Mouse (Mus musculus) neural tube, embryonic 13.5 days (tissue): ENCODE results near the gene Zfp275. TPM values are rescaled to one million over a fixed set of nuclear protein-coding genes. Genes with fewer than 3 reads are reported as not detected.
"Not testable (repeated sequence)": the region's sequence is repeated elsewhere in the genome, so short reads cannot be mapped to it uniquely, and the experiment has no call there.

Source experiments
- ATAC-seq: fragments of 200-750 bp; cut with Nextera tagmentation; 2 replicates; pipeline ENCODE4 v1.8.0; 2017; ENCODE audit warnings: low read depth, mild to moderate bottlenecking, moderate TSS enrichment, moderate library complexity
- H3K27ac ChIP-seq: fragments of 300-500 bp; sonication (generic); replicated peaks from 2 replicates; pipeline ENCODE4 v1.5.1; 2015; ENCODE audit warnings: moderate library complexity, mild to moderate bottlenecking, inconsistent platforms
- H3K27me3 ChIP-seq: fragments of 300-500 bp; sonication (generic); 2 replicates; pipeline ENCODE4 v1.6.1; 2015; ENCODE audit warnings: mild to moderate bottlenecking, inconsistent platforms
- H3K36me3 ChIP-seq: fragments of 300-500 bp; sonication (generic); 2 replicates; pipeline ENCODE4 v1.6.1; 2015; ENCODE audit warnings: mild to moderate bottlenecking, inconsistent platforms
- H3K4me1 ChIP-seq: fragments of 300-500 bp; sonication (generic); replicated peaks from 2 replicates; pipeline ENCODE4 v1.6.1; 2015; ENCODE audit warnings: inconsistent platforms
- H3K4me2 ChIP-seq: fragments of 300-500 bp; sonication (generic); 2 replicates; pipeline ENCODE4 v1.6.1; 2015; ENCODE audit warnings: inconsistent platforms, mild to moderate bottlenecking, moderate library complexity
- H3K4me3 ChIP-seq: fragments of 300-500 bp; sonication (generic); 2 replicates; pipeline ENCODE4 v1.5.1; 2015; ENCODE audit warnings: mild to moderate bottlenecking, inconsistent platforms
- H3K9ac ChIP-seq: fragments of 300-500 bp; sonication (generic); 2 replicates; pipeline ENCODE4 v1.6.1; 2015; ENCODE audit warnings: moderate library complexity, mild to moderate bottlenecking, inconsistent platforms
- H3K9me3 ChIP-seq: fragments of 300-500 bp; sonication (generic); 2 replicates; pipeline ENCODE4 v1.6.1; 2016; ENCODE audit warnings: inconsistent platforms
- WGBS: fragments of 180-500 bp; shearing (Covaris S2); methylation state at CpG from one replicate; pipeline ENCODE4 v1.1.7; 2015; 5-methylcytosine and 5-hydroxymethylcytosine counted together
- polyA plus RNA-seq: library from polyadenylated mRNA; unstranded; fragments of >200 nt; fragmentation: Nextera tagmentation; extraction: Ambion mirVana; gene quantifications from 2 replicates; pipeline ENCODE4 v1.2.1, GENCODE M21; 2015

Zfp275 gene
- polyA plus RNA-seq, result 10.6 and 11.0 TPM in 2 replicates

DNA sequence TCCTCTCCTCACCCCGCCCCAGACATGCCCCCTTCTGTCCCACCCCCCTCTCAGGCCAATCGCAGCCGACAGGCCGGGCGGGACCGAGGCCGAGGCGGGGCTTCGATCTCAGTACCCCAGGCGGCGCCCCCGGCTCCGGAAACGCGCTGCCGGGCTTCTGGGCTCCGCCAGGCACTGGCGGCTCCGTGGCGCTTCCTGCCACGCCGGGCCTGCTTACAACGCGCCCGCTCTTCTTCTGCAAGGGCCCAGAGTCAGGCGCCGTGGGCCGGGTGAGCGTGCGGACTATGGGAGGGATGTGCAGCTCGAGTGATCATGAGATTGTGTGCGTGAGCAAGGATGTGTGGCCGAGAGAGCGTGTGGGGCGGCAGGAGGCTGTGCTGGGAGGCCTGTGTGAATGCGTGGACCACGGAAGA is at the start of gene Zfp275:
Zfp275 (plus strand) TSS at position 139 of the 413 bp plus-strand sequence.
- peak; percentile 95 for ATAC-seq
- no peaks in the 10 kb centered on the region for H3K9me3 ChIP-seq
- peaks cover 13% of the 10 kb centered on the region for H3K4me1 ChIP-seq
- H3K36me3 ChIP-seq, result no peaks in the 10 kb centered on the region
- peak within 1 kb of the TSS; percentile 80 for H3K9ac ChIP-seq
- no peaks in the 10 kb centered on the region for H3K27me3 ChIP-seq
- H3K27ac ChIP-seq, result peak within 1 kb of the TSS; percentile 75
- H3K4me2 ChIP-seq, result peak within 1 kb of the TSS; percentile 62
- whole genome bisulfite sequencing, result 17% methylated on average over 37 of the region's 37 CpGs
- H3K4me3 ChIP-seq, result peak within 1 kb of the TSS; percentile 55

DNA sequence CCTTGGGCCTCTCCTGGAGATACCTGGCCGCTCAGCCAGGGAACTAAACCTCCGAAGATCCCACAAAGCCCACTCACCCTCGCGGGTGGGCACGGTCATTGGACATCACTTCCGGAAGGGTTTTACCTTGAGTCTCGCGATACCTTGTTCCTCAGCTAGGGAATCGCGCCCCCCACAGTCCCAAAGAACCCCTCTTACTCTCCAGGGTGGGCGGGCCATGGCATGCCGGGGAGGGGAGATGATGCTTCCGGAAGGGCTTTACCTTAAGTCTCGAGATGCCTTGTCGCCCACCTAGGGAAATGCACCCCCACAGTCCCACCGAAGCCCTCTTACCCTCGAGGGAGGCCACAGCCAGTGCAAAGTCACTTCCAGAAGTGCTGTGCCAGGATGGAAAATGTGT is 49.5 kb upstream of the Zfp275 start, which contains the start of the genes Xlr5a and Xlr5c:
Xlr5a (minus strand) TSS at position 101 of the 400 bp plus-strand sequence.
Xlr5c (minus strand) TSS at position 101 of the 400 bp plus-strand sequence.
- not testable (repeated sequence) for H3K36me3 ChIP-seq, H3K27me3 ChIP-seq, H3K4me1 ChIP-seq, H3K4me2 ChIP-seq, H3K4me3 ChIP-seq, H3K9ac ChIP-seq, H3K9me3 ChIP-seq, H3K27ac ChIP-seq, ATAC-seq
- 91% methylated on average over 15 of the region's 17 CpGs for WGBS

GRCm38 (mm10) chrX:73295745-73296144 is 46.7 kb upstream of the Zfp275 start:
- not testable (repeated sequence) for ATAC-seq, H3K9me3 ChIP-seq, H3K27ac ChIP-seq, H3K4me3 ChIP-seq, H3K27me3 ChIP-seq, H3K36me3 ChIP-seq, H3K4me1 ChIP-seq, H3K9ac ChIP-seq, H3K4me2 ChIP-seq
- 72% methylated on average over 10 of the region's 10 CpGs for WGBS

DNA sequence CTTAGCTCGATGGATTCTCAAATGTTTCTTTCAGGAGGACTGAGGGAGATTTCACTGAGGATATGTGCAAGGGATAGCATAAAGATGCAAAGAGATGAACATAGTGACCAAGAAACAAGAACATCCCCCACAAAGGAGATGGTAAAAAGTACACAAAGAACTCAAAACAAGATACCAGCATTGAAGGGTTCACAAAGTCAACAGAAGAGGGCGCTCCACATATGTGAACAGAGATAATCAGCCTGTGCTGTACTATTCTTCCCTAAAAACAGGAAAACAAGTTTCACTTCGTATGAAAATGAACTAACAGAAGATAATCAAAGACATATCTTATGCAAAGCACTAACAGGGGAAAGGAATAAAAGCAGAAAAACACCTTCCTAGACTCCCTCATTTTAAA is 29.9 kb upstream of the Zfp275 start:
- Histone ChIP-seq H3K4me3 (no peak overlapping the region), H3K27ac (no peak overlapping the region), H3K9me3 (no peaks in the 10 kb centered on the region), H3K36me3 (no peaks in the 10 kb centered on the region), H3K27me3 (no peaks in the 10 kb centered on the region), H3K4me2 (no peak overlapping the region), H3K4me1 (no peaks in the 10 kb centered on the region), H3K9ac (no peak overlapping the region)
- no peak for ATAC-seq
- 42% methylated on average over 3 of the region's 3 CpGs for WGBS

- Histone ChIP-seq H3K9me3 (no peaks in the 10 kb centered on the region), H3K4me1 (no peaks in the 10 kb centered on the region), H3K9ac (no peak overlapping the region), H3K36me3 (no peaks in the 10 kb centered on the region), H3K27me3 (no peaks in the 10 kb centered on the region), H3K4me3 (no peak overlapping the region), H3K27ac (no peak overlapping the region), H3K4me2 (no peak overlapping the region)
- ATAC-seq, result no peak
- 78% methylated on average over 3 of the region's 3 CpGs for WGBS
These were observed 21.4 kb upstream of the Zfp275 start for GRCm38 (mm10) chrX:73321029-73321428.

DNA sequence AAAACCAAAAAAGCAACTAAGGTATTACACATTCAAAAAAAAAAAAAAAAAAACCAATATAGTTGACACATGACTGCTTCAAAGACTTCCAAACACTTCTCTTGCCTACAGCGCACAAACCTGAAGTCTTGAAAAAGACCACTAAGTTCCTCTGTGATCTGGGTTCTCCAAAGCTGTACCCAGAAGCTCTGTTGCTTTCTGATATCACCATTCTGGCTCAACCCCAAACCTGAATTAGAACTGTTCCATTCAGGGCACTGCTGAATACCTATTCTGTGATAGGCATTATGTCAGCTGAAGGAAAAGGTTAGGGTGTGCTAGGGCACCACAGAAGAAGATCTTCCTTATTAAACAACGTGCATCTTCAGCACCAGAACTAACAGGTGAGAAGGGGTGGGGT is 15.2 kb upstream of the Zfp275 start:
- WGBS, result 70% methylated on average over 2 of the region's 2 CpGs
- no peak for ATAC-seq
- H3K36me3 ChIP-seq, result no peaks in the 10 kb centered on the region
- H3K4me3 ChIP-seq, result no peak overlapping the region
- no peaks in the 10 kb centered on the region for H3K27me3 ChIP-seq
- H3K9me3 ChIP-seq, result no peaks in the 10 kb centered on the region
- H3K4me2 ChIP-seq, result no peak overlapping the region
- H3K27ac ChIP-seq, result no peak overlapping the region
- H3K9ac ChIP-seq, result no peak overlapping the region
- H3K4me1 ChIP-seq, result no peaks in the 10 kb centered on the region

GRCm38 (mm10) chrX:73333548-73333947 is 8.9 kb upstream of the Zfp275 start:
- Histone ChIP-seq H3K27me3 (no peaks in the 10 kb centered on the region), H3K4me3 (no peak overlapping the region), H3K9me3 (no peaks in the 10 kb centered on the region), H3K9ac (no peak overlapping the region), H3K36me3 (no peaks in the 10 kb centered on the region), H3K4me1 (no peaks in the 10 kb centered on the region), H3K27ac (no peak overlapping the region), H3K4me2 (no peak overlapping the region)
- ATAC-seq, result no peak

GRCm38 (mm10) chrX:73336740-73337139 is 5.7 kb upstream of the Zfp275 start, which contains the start of gene Gm45015:
Gene Gm45015 (minus strand): TSS chrX:73336840.
- no peak for ATAC-seq
- Histone ChIP-seq H3K9ac (no peak within 1 kb of the TSS), H3K27ac (no peak within 1 kb of the TSS), H3K36me3 (no peaks in the 10 kb centered on the region), H3K4me3 (no peak within 1 kb of the TSS), H3K4me2 (no peak within 1 kb of the TSS), H3K27me3 (no peaks in the 10 kb centered on the region), H3K9me3 (no peaks in the 10 kb centered on the region), H3K4me1 (no peaks in the 10 kb centered on the region)
- WGBS, result 89% methylated on average over 4 of the region's 4 CpGs

DNA sequence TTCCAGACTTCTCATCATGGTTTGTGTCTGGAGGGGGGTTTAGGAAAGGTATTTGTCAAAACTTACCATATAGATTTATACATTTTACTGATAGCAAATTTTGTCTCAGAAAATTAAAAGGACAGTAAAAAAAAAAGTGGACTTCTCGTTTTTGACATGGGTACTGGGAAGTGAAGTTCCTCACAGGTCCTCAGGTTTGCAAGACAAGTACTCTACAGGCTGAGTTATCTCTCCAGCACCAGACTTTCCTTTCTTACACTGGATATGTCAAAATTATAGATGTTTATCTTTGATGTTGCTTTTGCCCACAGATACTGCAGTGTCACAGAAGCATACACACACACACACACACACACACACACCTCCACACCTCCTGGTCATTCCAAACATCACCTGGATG is 948 bp upstream of the Zfp275 start:
- Histone ChIP-seq H3K27me3 (no peaks in the 10 kb centered on the region), H3K4me3 (no peak overlapping the region), H3K9me3 (no peaks in the 10 kb centered on the region), H3K36me3 (no peaks in the 10 kb centered on the region), H3K9ac (no peak overlapping the region), H3K27ac (no peak overlapping the region), H3K4me1 (peaks cover 13% of the 10 kb centered on the region), H3K4me2 (no peak overlapping the region)
- 53% methylated on average over 1 of the region's 1 CpGs for WGBS
- ATAC-seq, result no peak

GRCm38 (mm10) chrX:73342068-73342467 is 353 bp upstream of the Zfp275 start:
- H3K4me2 ChIP-seq, result peak overlapping the region; percentile 62
- ATAC-seq, result peak; percentile 48; the same call in 1 of the 2 replicates
- peak overlapping the region; percentile 55 for H3K4me3 ChIP-seq
- H3K9ac ChIP-seq, result peak overlapping the region; percentile 80
- H3K9me3 ChIP-seq, result no peaks in the 10 kb centered on the region
- peak overlapping the region; percentile 75; the same call in 1 of the 2 replicates for H3K27ac ChIP-seq
- H3K4me1 ChIP-seq, result peaks cover 13% of the 10 kb centered on the region
- H3K36me3 ChIP-seq, result no peaks in the 10 kb centered on the region
- no peaks in the 10 kb centered on the region for H3K27me3 ChIP-seq
- 27% methylated on average over 3 of the region's 3 CpGs for WGBS

DNA sequence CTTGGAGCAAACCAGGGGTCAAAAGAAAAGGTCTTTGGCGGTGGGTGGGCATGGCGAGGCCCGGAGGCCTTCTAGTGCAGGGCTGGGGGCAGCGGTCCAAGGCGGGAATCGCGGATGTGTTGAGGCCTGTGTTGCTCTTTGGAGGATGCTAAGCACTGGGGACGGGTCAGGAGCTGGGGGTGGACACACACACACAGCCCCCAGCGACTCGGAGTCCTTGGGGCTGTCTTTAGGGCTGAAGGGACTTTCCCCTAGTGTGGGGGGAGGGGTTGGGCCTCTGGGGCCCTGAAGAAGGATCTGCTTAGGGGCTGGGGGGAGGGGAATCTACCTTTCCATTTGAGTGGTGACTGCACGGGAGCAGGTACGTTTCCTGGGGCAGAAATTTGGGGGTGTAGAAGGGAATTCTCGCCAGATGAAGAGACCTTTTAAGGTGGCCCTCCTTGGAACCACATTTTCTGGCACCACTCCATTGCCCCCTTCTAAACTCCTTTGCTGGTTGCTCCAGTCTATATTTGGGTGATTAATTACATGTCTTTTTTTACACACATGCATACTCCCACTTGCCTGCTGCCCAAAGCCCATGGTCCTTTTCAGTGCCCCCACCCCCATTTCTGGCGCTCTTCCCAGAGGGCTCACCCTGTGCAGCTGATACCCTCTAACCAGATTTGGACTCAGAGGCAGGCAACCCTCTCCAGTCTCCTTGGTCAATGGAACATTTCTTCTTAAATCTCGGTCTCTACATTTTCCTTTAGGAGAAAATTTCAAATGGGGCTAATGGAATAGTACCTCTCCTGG is 717 bp downstream of the Zfp275 start:
- WGBS, result 21% methylated on average over 15 of the region's 15 CpGs
- no peaks in the 10 kb centered on the region for H3K9me3 ChIP-seq
- peak overlapping the region; percentile 55 for H3K4me3 ChIP-seq
- peak overlapping the region; percentile 80 for H3K9ac ChIP-seq
- H3K4me2 ChIP-seq, result peak overlapping the region; percentile 62
- H3K27ac ChIP-seq, result peak overlapping the region; percentile 75
- no peaks in the 10 kb centered on the region for H3K36me3 ChIP-seq
- no peaks in the 10 kb centered on the region for H3K27me3 ChIP-seq
- peak; percentile 79 for ATAC-seq
- peaks cover 13% of the 10 kb centered on the region for H3K4me1 ChIP-seq

- Histone ChIP-seq H3K9me3 (no peaks in the 10 kb centered on the region), H3K9ac (no peak overlapping the region), H3K4me3 (no peak overlapping the region), H3K27me3 (no peaks in the 10 kb centered on the region), H3K4me2 (peak overlapping the region; percentile 62), H3K4me1 (peaks cover 13% of the 10 kb centered on the region), H3K36me3 (no peaks in the 10 kb centered on the region), H3K27ac (no peak overlapping the region)
- ATAC-seq, result no peak
- WGBS, result 78% methylated on average over 1 of the region's 1 CpGs
These were observed 1.4 kb downstream of the Zfp275 start for GRCm38 (mm10) chrX:73343802-73344201.
